Mouse (Mus musculus) CH12.LX (cell line): ENCODE measurements at regions not wholly inside any gene's neighbourhood (a gene's known extent, or its start where the extent isn't known, plus 50 kb on each side); places are given as distances from the start of the nearest gene placed in this dataset.
"Not testable (repeated sequence)": the region's sequence is repeated elsewhere in the genome, so short reads cannot be mapped to it uniquely, and the experiment has no call there.

Experiments
- DNase-seq: peaks from one replicate; pipeline ENCODE4 v3.0.0-alpha.2; 2013; ENCODE audit errors: extremely low read depth
- H3K27ac ChIP-seq: 2 replicates; pipeline ENCODE4 v1.5.1; 2012; ENCODE audit warnings: low read depth, mild to moderate bottlenecking, control low read depth, moderate library complexity; ENCODE audit not compliant: insufficient read depth
- H3K27me3 ChIP-seq: replicated peaks from 2 replicates; pipeline ENCODE3; 2012; ENCODE audit warnings: inconsistent platforms
- H3K36me3 ChIP-seq, 2 experiments: replicated peaks in 1 of 2; 2 replicates each; pipeline versions ENCODE3 to v1.6.1; 2012; ENCODE audit warnings: inconsistent platforms in 1 of 2, low read length in 1 of 2, mild to moderate bottlenecking in 1 of 2, mixed read lengths in 1 of 2, moderate library complexity in 1 of 2; ENCODE audit not compliant: control insufficient read depth in 1 of 2, insufficient read depth in 1 of 2
- H3K4me1 ChIP-seq, 2 experiments: 2 replicates each; pipeline ENCODE4 v1.6.1; 2012; ENCODE audit warnings: inconsistent platforms in 1 of 2, moderate library complexity in 1 of 2; ENCODE audit not compliant: insufficient read depth in 2 of 2, control insufficient read depth in 1 of 2
- H3K4me2 ChIP-seq: 2 replicates; pipeline ENCODE4 v1.6.1; 2012; ENCODE audit warnings: low read depth, mild to moderate bottlenecking, control low read depth; ENCODE audit not compliant: poor library complexity, insufficient read depth, severe bottlenecking
- H3K4me3 ChIP-seq, 3 experiments: fragments of 150-350 bp in 1 of 3; sonication (generic) in 1 of 3; replicated peaks in 1 of 3; 2 replicates each; pipeline versions ENCODE3 to v1.5.1; 2011 to 2012; ENCODE audit warnings: low read depth in 2 of 3, low read length in 2 of 3, mild to moderate bottlenecking in 2 of 3, moderate library complexity in 2 of 3, control low read depth in 1 of 3, improper control_type of control experiment in 1 of 3, inconsistent platforms in 1 of 3, mixed read lengths in 1 of 3; ENCODE audit not compliant: poor library complexity in 1 of 3
- H3K79me2 ChIP-seq: replicated peaks from 2 replicates; pipeline ENCODE4 v1.6.1; 2012; ENCODE audit warnings: mild to moderate bottlenecking, moderate library complexity; ENCODE audit not compliant: control insufficient read depth, poor library complexity, insufficient read depth, severe bottlenecking; ENCODE audit errors: extremely low read depth
- H3K9ac ChIP-seq: 2 replicates; pipeline ENCODE4 v1.6.1; 2012; ENCODE audit warnings: low read depth, mild to moderate bottlenecking, control low read depth, moderate library complexity; ENCODE audit not compliant: insufficient read depth
- H3K9me3 ChIP-seq: replicated peaks from 2 replicates; pipeline ENCODE3; 2012; ENCODE audit warnings: low read length, inconsistent platforms, mixed read lengths
- CHD1 ChIP-seq: IDR thresholded peaks from 2 replicates; pipeline ENCODE4 v1.6.1; 2012; ENCODE audit warnings: low read depth, low read length, improper control_type of control experiment, inconsistent platforms
- E2F4 ChIP-seq: IDR thresholded peaks from 2 replicates; pipeline ENCODE4 v1.6.1; 2011; ENCODE audit warnings: low read depth, low read length, improper control_type of control experiment; ENCODE audit not compliant: insufficient replicate concordance
- EP300 ChIP-seq: IDR thresholded peaks from 2 replicates; pipeline ENCODE4 v1.6.1; 2011; ENCODE audit warnings: low read length, improper control_type of control experiment
- HCFC1 ChIP-seq: IDR thresholded peaks from 2 replicates; pipeline ENCODE4 v1.6.1; 2012; ENCODE audit warnings: low read depth, mild to moderate bottlenecking, inconsistent platforms, low read length, improper control_type of control experiment
- IRF4 ChIP-seq: IDR thresholded peaks from 2 replicates; pipeline ENCODE4 v1.6.1; 2014; ENCODE audit warnings: low read depth, mild to moderate bottlenecking, inconsistent platforms, low read length, improper control_type of control experiment
- MXI1 ChIP-seq: IDR thresholded peaks from 2 replicates; pipeline ENCODE4 v1.6.1; 2011; ENCODE audit warnings: mild to moderate bottlenecking, low read depth, low read length, improper control_type of control experiment
- POLR2AphosphoS2 ChIP-seq: IDR thresholded peaks from 2 replicates; pipeline ENCODE4 v1.6.1; 2011; ENCODE audit warnings: low read depth, low read length, improper control_type of control experiment
- SMC3 ChIP-seq: IDR thresholded peaks from 2 replicates; pipeline ENCODE4 v1.6.1; 2011; ENCODE audit warnings: low read depth, low read length, improper control_type of control experiment
- TBP ChIP-seq: conservative IDR thresholded peaks from 2 replicates; pipeline ENCODE4 v1.6.1; 2011; ENCODE audit warnings: low read depth, low read length, improper control_type of control experiment
- UBTF ChIP-seq: IDR thresholded peaks from 2 replicates; pipeline ENCODE4 v1.6.1; 2012; ENCODE audit warnings: low read depth, mild to moderate bottlenecking, inconsistent platforms, low read length, improper control_type of control experiment, moderate library complexity
- USF2 ChIP-seq: conservative IDR thresholded peaks from 2 replicates; pipeline ENCODE4 v1.6.1; 2011; ENCODE audit warnings: low read depth, low read length, improper control_type of control experiment
- ZMIZ1 ChIP-seq: IDR thresholded peaks from 2 replicates; pipeline ENCODE4 v1.6.1; 2012; ENCODE audit warnings: low read depth, mild to moderate bottlenecking, inconsistent platforms, low read length, improper control_type of control experiment
- dilution Hi-C: fragments of 300-500 bp; cut with MboI; formaldehyde crosslinking; loops from 2 replicates; pipeline ENCODE4 v1.14.3; 2020; ENCODE audit warnings: low sequenced_read_pairs; ENCODE audit not compliant: extremely low pct_unique_long_range_greater_than_20kb, extremely low pct_ligation_motif_present
- in situ Hi-C: fragments of 300-500 bp; cut with MboI; formaldehyde crosslinking; loops from 3 replicates; pipeline ENCODE4 v1.14.3; 2019; ENCODE audit warnings: low sequenced_read_pairs, low pct_ligation_motif_present, low pct_unique_long_range_greater_than_20kb, mixed read lengths

- no peak overlapping the region for H3K27ac ChIP-seq
- TF ChIP-seq HCFC1 (no peak), USF2 (no peak), MXI1 (no peak)
- TF ChIP-seq, all 38 proteins: peak for 0
- Histone ChIP-seq H3K4me2 (no peak overlapping the region), H3K4me1 (peaks cover 2 to 6% of the 10 kb centered on the region in 2 experiments; a peak in 1 of 4 replicates), H3K36me3 (no peaks in the 10 kb centered on the region), H3K79me2 (no peaks in the 10 kb centered on the region), H3K27me3 (no peaks in the 10 kb centered on the region), H3K4me3 (no peak overlapping the region), H3K9me3 (peaks cover 2% of the 10 kb centered on the region), H3K9ac (no peak overlapping the region)
- no peak for DNase-seq
- dilution Hi-C loops (no loop called here), in situ Hi-C loops (no loop called here)
These were observed 105.6 kb upstream of the Map3k1 start for GRCm38 (mm10) chr13:111914348-111914913.

GRCm38 (mm10) chr13:111919417-111919816 is 110.6 kb upstream of the Map3k1 start:
- dilution Hi-C loops, H3K27ac ChIP-seq, H3K79me2 ChIP-seq, in situ Hi-C loops, H3K9me3 ChIP-seq, H3K4me3 ChIP-seq, H3K27me3 ChIP-seq, H3K9ac ChIP-seq, H3K36me3 ChIP-seq, H3K4me2 ChIP-seq: not testable (repeated sequence)
- H3K4me1 ChIP-seq: peaks cover 2 to 33% of the 10 kb centered on the region in 2 experiments; a peak in 2 of 4 replicates
- peak; percentile 31 for DNase-seq

GRCm38 (mm10) chr13:111920534-111920933 is 111.7 kb upstream of the Map3k1 start:
- dilution Hi-C loops: no loop called here
- DNase-seq: no peak
- Histone ChIP-seq H3K79me2 (no peaks in the 10 kb centered on the region), H3K9ac (no peak overlapping the region), H3K4me2 (no peak overlapping the region), H3K27ac (no peak overlapping the region), H3K4me1 (peaks cover 2 to 33% of the 10 kb centered on the region in 2 experiments; a peak in 2 of 4 replicates), H3K36me3 (no peaks in the 10 kb centered on the region), H3K9me3 (no peaks in the 10 kb centered on the region), H3K27me3 (no peaks in the 10 kb centered on the region), H3K4me3 (no peak overlapping the region)
- in situ Hi-C loops: no loop called here
- no peak for TF ChIP-seq CHD1
- no peak for TF ChIP-seq IRF4
- TF ChIP-seq E2F4: no peak
- TF ChIP-seq EP300: no peak
- no peak for TF ChIP-seq SMC3
- no peak for TF ChIP-seq POLR2AphosphoS2
- no peak for TF ChIP-seq USF2
- TF ChIP-seq TBP: no peak
- no peak for TF ChIP-seq ZMIZ1
- TF ChIP-seq UBTF: no peak
